Mouse (Mus musculus): ENCODE data around the gene Sumf1. TPM values are rescaled to one million over a fixed set of nuclear protein-coding genes. Genes with fewer than 3 reads are reported as not detected.

Sumf1 gene
- polyA plus RNA-seq, 1 experiment from 2014 or later: 12.8 TPM

DNA sequence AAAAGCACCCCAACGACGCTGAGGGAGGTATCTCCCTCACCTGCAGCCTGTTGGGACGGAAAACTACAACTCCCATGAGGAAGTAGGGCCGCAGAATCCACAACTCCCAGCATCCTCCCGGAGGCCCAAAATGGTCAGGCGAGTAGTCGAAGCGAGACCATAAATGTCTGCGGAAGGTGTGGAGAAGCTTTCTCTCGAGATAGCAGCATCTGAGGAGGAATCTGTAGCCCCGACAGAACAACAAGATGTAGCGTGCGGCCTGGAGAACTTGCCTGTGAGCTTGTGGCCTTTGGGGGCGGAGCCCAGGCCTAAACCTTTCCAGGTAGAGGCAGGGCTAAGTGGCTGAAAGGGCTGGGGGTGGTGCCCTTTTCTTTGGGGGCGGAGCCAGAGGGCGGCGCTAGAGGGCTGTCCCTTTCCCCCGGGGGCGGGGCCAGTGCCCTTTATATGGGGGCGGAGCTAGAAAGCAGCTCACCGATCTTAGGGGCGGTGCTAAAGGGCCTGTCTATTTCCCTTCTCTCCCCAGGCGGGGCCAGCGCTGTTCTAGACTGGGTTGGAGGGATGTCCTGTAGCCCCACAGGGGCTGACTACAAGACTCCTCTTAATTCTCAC lies 120.4 kb downstream of the Sumf1 start, which contains the start of gene Setmar:
TSS of gene Setmar (plus strand) at position 128 of the 609 bp plus-strand sequence.
- Histone ChIP-seq H3K4me1 (peaks cover 11% of the 10 kb centered on the region), H3K36me3 (replicated peaks) (no peaks in the 10 kb centered on the region), H3K27ac (peak within 1 kb of the TSS; percentile 91), H3K4me3 (peak within 1 kb of the TSS; percentile 65), H3K27me3 (ENCODE audit: poor library complexity, severe bottlenecking) (no peaks in the 10 kb centered on the region), H3K9me3 (no peaks in the 10 kb centered on the region)
- peak; percentile 95 for DNase-seq (ENCODE audit: extremely low spot score, low spot score)
- under 1% methylated on average over 24 of the region's 24 CpGs for WGBS

DNA sequence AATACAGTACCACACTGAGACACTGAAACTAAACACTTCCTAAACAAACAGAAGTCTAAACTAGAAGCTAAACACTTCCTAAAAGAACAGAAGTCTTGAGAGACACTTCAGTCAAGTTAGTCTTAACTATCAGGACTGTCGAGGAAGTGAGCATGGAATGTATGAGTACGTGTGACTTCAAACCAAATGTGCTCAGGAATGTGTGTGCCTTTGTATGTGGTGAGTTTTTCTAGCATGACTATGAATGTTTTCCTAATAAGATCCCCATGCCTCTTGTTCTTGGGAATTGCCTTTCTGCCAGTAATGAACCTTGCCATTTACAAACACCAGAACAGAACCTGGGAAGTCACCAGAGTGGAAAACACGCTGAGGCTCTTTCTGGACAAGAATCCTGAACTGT lies 124.3 kb downstream of the Sumf1 start:
- Histone ChIP-seq H3K27ac (no peak overlapping the region), H3K9me3 (no peaks in the 10 kb centered on the region), H3K4me1 (peaks cover 11% of the 10 kb centered on the region), H3K36me3 (replicated peaks) (no peaks in the 10 kb centered on the region), H3K27me3 (ENCODE audit: poor library complexity, severe bottlenecking) (no peaks in the 10 kb centered on the region), H3K4me3 (no peak overlapping the region)
- no peak for DNase-seq (ENCODE audit: extremely low spot score, low spot score)
- 87% methylated on average over 3 of the region's 3 CpGs for WGBS

DNA sequence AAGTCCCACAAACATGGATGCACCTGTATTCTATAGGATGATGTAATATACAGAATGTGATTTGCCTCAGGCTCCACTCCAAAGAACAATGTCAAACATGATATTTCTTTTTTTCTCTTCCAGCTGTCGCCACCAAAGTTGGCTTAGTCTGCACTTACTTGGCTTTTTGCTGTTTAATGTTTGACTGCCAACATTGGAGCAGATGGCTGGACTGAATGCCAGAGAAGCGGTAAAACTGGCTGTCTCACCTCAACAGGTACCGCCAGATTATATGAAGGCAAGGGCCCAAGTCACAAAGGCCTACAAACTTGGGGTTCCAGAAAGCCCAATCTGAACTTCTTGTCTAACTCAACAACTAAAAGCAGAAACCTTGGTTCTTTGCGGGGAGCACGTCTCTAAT lies 127.3 kb downstream of the Sumf1 start:
- Histone ChIP-seq H3K36me3 (replicated peaks) (no peaks in the 10 kb centered on the region), H3K9me3 (no peaks in the 10 kb centered on the region), H3K27me3 (ENCODE audit: poor library complexity, severe bottlenecking) (no peaks in the 10 kb centered on the region), H3K27ac (no peak overlapping the region), H3K4me3 (no peak overlapping the region), H3K4me1 (no peaks in the 10 kb centered on the region)
- 89% methylated on average over 5 of the region's 5 CpGs for WGBS
- DNase-seq (ENCODE audit: extremely low spot score, low spot score): no peak

DNA sequence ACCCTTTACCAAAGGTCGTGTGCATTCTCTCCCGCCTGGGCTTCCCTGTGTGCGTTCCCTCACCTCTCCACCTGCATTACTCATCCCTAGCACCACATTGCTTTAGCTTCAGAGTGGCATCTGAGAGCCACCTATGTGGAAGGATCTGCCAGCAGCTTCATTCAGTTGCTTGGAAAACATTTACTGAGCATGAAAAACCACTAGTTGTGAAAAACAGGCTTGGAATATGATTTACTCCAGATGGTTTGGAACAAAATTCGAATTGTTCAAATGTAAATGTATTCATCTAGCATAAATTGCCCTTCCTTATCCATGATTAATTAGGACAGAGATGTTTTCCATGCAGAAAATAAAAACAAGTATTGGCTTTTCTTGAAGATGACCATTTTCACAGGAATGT lies 128.0 kb downstream of the Sumf1 start:
- Histone ChIP-seq H3K9me3 (no peaks in the 10 kb centered on the region), H3K27me3 (ENCODE audit: poor library complexity, severe bottlenecking) (no peaks in the 10 kb centered on the region), H3K27ac (no peak overlapping the region), H3K36me3 (replicated peaks) (no peaks in the 10 kb centered on the region), H3K4me3 (no peak overlapping the region), H3K4me1 (no peaks in the 10 kb centered on the region)
- 81% methylated on average over 4 of the region's 4 CpGs for whole genome bisulfite sequencing
- no peak for DNase-seq (ENCODE audit: extremely low spot score, low spot score)

Other genes with a start within 250 kb of the Sumf1 start
- 7.1 and 8.1 TPM in 2 replicates for gene Setmar, start 120.5 kb downstream of the Sumf1 start, polyA plus RNA-seq (2016; fragmentation: Nextera tagmentation; extraction: Ambion mirVana)
- gene Itpr1, start 27.5 kb upstream of the Sumf1 start, polyA plus RNA-seq (2016; fragmentation: Nextera tagmentation; extraction: Ambion mirVana): 11.6 and 11.9 TPM in 2 replicates

Measured in forebrain, embryonic 10.5 days (tissue).